Mouse (Mus musculus) stomach, embryonic 14.5 days (tissue): ENCODE results near the gene Nup54. TPM values are rescaled to one million over a fixed set of nuclear protein-coding genes. Genes with fewer than 3 reads are reported as not detected.

Source experiments
- ATAC-seq: fragments of 200-750 bp; cut with Nextera tagmentation; 2 replicates; pipeline ENCODE4 v1.8.0; 2017; ENCODE audit warnings: low read depth, moderate TSS enrichment; ENCODE audit not compliant: insufficient number of reproducible peaks, insufficient read depth, low FRiP score
- H3K27ac ChIP-seq: fragments of 300-500 bp; sonication (generic); 2 replicates; pipeline ENCODE4 v1.5.1; 2014; ENCODE audit warnings: mild to moderate bottlenecking, low read length, moderate library complexity, mixed read lengths
- H3K27me3 ChIP-seq: fragments of 300-500 bp; sonication (generic); 2 replicates; pipeline ENCODE4 v1.6.1; 2014; ENCODE audit warnings: low read length, control low read depth, mixed read lengths; ENCODE audit not compliant: control insufficient read depth, insufficient read depth
- H3K36me3 ChIP-seq: fragments of 300-500 bp; sonication (generic); 2 replicates; pipeline ENCODE4 v1.6.1; 2014; ENCODE audit warnings: mild to moderate bottlenecking, control low read depth, low read length, moderate library complexity, mixed read lengths; ENCODE audit not compliant: control insufficient read depth, insufficient read depth
- H3K4me1 ChIP-seq: fragments of 300-500 bp; sonication (generic); 2 replicates; pipeline ENCODE4 v1.6.1; 2014; ENCODE audit warnings: low read length, control low read depth, mixed read lengths; ENCODE audit not compliant: control insufficient read depth, insufficient read depth
- H3K4me2 ChIP-seq: fragments of 300-500 bp; sonication (generic); replicated peaks from 2 replicates; pipeline ENCODE4 v1.6.1; 2014; ENCODE audit warnings: low read depth, low read length, control low read depth
- H3K4me3 ChIP-seq: fragments of 300-500 bp; sonication (generic); 2 replicates; pipeline ENCODE4 v1.5.1; 2014; ENCODE audit warnings: low read depth, low read length, control low read depth
- H3K9ac ChIP-seq: fragments of 300-500 bp; sonication (generic); replicated peaks from 2 replicates; pipeline ENCODE4 v1.6.1; 2014; ENCODE audit warnings: low read depth, mild to moderate bottlenecking, control low read depth, low read length, moderate library complexity, mixed read lengths
- H3K9me3 ChIP-seq: fragments of 300-500 bp; sonication (generic); 2 replicates; pipeline ENCODE4 v1.6.1; 2016; ENCODE audit warnings: low read depth, low read length, control low read depth; ENCODE audit not compliant: control insufficient read depth
- WGBS: fragments of 180-500 bp; shearing (Covaris S2); extraction: QIAGEN DNeasy Blood & Tissue Kit; methylation state at CpG from one replicate; pipeline ENCODE4 v1.1.7; 2014; 5-methylcytosine and 5-hydroxymethylcytosine counted together
- polyA plus RNA-seq: library from polyadenylated mRNA; unstranded; fragments of >200 nt; fragmentation: Nextera tagmentation; extraction: Ambion mirVana; gene quantifications from 2 replicates; pipeline ENCODE4 v1.2.1, GENCODE M21; 2014

Gene Nup54
- 53.5 and 55.2 TPM in 2 replicates for polyA plus RNA-seq

DNA sequence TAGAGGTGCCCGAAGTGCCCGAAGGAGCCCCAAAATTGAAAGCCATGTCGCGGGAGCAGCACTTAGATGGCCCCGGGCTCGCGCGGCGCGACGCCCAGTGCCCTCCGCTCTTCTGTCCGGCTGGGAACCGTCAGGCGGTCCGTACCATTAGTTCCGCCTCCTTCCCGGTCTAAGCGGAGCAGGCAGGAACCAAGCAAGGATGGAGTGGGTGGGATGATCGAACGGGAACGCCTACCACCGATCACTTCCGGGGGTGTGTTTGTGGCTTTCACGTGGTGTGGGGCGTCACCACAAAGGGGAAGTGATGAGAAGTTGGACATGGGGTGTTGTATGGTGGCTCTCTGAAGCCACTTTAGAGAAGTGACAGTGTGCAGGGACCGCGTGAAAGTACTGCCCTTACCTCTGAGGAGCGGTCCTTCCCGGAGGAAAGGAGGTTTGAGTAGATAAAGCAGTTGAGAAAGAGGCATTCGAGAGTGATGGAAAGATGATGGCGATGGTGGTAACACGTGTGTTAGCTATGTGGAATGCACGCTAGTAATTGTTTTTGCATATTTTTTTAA is at the start of gene Nup54:
Gene Nup54, minus strand, starts transcription at position 195 of the 560 bp plus-strand sequence.
- no peaks in the 10 kb centered on the region for H3K36me3 ChIP-seq
- H3K9ac ChIP-seq, result peak within 1 kb of the TSS; percentile 84
- peak within 1 kb of the TSS; percentile 91 for H3K4me3 ChIP-seq
- under 1% methylated on average over 34 of the region's 34 CpGs for WGBS
- ATAC-seq, result peak; percentile 99
- H3K4me1 ChIP-seq, result peaks cover 4% of the 10 kb centered on the region; the same call in 1 of the 2 replicates
- peak within 1 kb of the TSS; percentile 73 for H3K4me2 ChIP-seq
- no peaks in the 10 kb centered on the region for H3K9me3 ChIP-seq
- no peaks in the 10 kb centered on the region for H3K27me3 ChIP-seq
- H3K27ac ChIP-seq, result peak within 1 kb of the TSS; percentile 24; the same call in 1 of the 2 replicates

DNA sequence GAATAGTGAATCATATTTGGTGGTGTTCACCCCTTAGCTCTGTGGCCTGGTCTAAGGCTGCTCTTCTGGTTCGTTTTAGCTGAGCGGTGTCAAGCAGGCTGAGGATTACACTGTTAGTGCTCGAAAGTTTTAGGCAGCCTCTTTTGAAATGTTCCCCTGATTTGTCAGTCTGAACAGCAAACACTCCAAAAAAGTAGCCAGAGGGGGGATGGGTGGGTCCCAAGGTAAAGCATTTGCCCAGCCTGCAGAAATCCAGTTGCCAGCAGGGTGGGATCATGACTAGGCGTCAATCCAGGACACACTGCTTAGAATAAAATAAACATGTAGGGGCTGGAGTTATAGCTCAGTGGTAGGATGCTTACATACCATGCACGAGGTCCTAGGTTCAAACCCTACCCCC is 37.8 kb upstream of the Nup54 start:
- Histone ChIP-seq H3K27me3 (no peaks in the 10 kb centered on the region), H3K4me1 (peaks cover 4% of the 10 kb centered on the region; the same call in 1 of the 2 replicates), H3K27ac (no peak overlapping the region), H3K9me3 (no peaks in the 10 kb centered on the region), H3K4me2 (no peak overlapping the region), H3K4me3 (no peak overlapping the region), H3K9ac (no peak overlapping the region), H3K36me3 (no peaks in the 10 kb centered on the region)
- ATAC-seq, result no peak
- 34% methylated on average over 5 of the region's 5 CpGs for WGBS

DNA sequence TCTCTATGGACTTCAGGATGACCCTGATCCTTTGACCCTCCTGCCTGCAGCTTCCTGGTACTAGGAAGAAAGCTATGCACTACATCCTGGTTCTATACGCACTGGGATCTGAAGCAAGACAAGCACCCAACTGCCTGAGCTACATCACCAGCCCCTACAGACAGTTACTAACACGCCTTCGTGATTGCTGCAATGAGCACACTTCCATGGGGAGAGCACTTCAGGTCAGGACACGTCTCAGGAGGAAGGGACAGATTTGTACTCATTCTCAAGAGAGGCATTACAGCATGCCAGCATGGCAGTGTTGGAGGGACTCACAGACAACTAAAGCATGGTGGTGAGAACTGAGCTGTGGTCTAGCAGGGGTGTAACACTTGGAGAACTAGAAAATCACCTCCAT is 36.5 kb upstream of the Nup54 start:
- H3K9me3 ChIP-seq, result no peaks in the 10 kb centered on the region
- H3K36me3 ChIP-seq, result no peaks in the 10 kb centered on the region
- no peaks in the 10 kb centered on the region for H3K27me3 ChIP-seq
- WGBS, result 84% methylated on average over 4 of the region's 4 CpGs
- H3K4me2 ChIP-seq, result no peak overlapping the region
- H3K4me1 ChIP-seq, result peaks cover 11% of the 10 kb centered on the region; the same call in 1 of the 2 replicates
- ATAC-seq, result no peak
- no peak overlapping the region for H3K27ac ChIP-seq
- no peak overlapping the region for H3K9ac ChIP-seq
- no peak overlapping the region for H3K4me3 ChIP-seq

DNA sequence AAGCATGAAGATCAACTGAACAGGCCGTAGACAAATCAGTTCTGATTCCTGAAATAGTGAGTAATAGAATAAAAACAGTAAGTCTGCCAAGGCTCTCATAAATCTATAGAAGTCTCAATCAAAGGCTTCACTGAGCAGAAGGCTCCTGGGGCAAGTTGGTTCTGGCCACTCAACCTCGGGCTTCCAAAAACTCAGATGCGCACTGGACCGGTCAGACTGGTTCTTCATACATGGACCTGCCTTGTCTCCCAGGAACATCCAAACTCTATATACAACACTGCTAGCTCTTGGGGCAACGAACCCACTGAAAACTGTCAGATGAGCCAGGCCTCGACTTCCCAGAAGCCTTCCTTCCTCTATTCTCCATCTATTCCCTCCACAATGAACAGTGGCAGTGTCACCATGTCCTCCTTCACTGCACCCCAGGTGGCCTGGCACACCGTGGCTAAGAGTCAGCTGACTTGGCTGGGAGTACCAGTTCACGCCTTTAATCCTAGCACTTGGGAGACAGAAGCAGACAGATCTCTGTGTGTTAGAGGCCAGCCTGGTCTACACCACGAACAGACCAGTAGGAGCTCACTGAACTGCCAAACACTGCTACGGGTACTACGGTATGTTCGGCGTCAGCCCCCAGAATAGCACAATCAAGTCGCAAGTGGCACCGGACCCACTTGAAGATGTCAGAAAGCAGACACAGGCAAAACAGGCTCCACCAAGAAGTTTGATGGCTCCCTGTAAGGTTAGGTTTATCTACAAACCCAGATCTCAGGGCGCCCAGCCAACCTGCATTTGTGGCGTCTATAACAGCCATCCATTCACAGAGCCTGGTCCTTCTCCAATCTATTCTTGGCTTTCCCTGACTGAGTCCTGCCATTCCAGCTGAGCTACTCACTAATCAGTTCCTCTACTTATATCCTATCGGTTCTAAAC is 34.4 kb upstream of the Nup54 start:
- peaks cover 11% of the 10 kb centered on the region; the same call in 1 of the 2 replicates for H3K4me1 ChIP-seq
- H3K4me3 ChIP-seq, result no peak overlapping the region
- no peaks in the 10 kb centered on the region for H3K27me3 ChIP-seq
- H3K9ac ChIP-seq, result no peak overlapping the region
- no peak for ATAC-seq
- H3K9me3 ChIP-seq, result no peaks in the 10 kb centered on the region
- H3K36me3 ChIP-seq, result no peaks in the 10 kb centered on the region
- H3K4me2 ChIP-seq, result no peak overlapping the region
- WGBS, result 88% methylated on average over 18 of the region's 18 CpGs
- H3K27ac ChIP-seq, result no peak overlapping the region

DNA sequence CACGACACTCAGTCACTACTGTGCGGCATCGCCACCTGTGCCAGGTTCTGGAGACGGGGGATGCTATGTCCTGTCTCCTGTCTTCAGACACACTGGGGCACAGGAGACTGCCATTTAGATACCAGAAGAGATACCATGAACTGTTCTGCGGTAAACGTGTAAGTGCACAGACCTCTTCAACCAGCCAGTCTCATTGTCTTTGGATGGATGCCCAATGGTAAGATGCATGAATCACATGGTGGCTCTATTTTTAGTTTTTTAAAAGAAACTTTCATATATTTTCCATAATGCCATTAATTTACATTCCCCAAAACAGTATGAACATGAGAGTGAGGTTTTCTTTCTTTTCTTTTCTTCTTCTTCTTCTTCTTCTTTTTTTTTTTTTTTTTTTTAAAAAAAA is 33.2 kb upstream of the Nup54 start:
- Histone ChIP-seq H3K36me3 (no peaks in the 10 kb centered on the region), H3K27me3 (no peaks in the 10 kb centered on the region), H3K9me3 (no peaks in the 10 kb centered on the region), H3K9ac (no peak overlapping the region), H3K4me2 (no peak overlapping the region), H3K4me3 (no peak overlapping the region), H3K4me1 (peaks cover 11% of the 10 kb centered on the region; the same call in 1 of the 2 replicates), H3K27ac (no peak overlapping the region)
- no peak for ATAC-seq
- 83% methylated on average over 6 of the region's 6 CpGs for WGBS

DNA sequence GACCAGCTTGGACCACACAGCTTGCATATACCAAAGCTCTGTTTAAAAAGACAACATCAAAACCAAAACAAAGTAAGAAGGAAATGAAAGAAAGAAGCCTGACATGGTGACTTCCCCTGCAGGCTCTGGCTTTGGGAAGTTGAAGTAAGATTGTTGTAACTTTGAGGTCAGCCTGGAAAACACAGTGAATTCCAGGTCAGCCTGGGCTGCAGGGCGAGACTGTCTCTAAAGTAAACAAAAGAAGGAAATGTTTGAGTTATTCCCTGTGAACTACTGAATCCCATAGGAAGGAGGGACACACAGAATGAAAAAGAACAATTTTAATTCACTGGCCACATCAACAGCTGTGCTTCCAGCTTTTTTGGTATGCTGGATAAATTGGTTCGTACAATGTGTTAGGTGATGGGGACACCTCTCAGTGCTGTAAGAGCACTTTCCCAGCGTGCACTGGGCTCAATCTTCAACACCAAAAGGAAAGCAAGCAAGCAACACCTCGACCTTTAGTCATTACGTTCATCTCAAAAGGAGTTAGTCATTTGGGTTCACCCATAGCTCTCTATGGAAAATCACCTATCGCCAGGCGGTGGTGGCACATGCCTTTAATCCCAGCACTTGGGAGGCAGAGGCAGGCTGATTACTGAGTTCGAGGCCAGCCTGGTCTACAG is 32.2 kb upstream of the Nup54 start:
- WGBS, result 58% methylated on average over 8 of the region's 8 CpGs
- peak overlapping the region; percentile 6; the same call in 1 of the 2 replicates for H3K27ac ChIP-seq
- H3K36me3 ChIP-seq, result no peaks in the 10 kb centered on the region

DNA sequence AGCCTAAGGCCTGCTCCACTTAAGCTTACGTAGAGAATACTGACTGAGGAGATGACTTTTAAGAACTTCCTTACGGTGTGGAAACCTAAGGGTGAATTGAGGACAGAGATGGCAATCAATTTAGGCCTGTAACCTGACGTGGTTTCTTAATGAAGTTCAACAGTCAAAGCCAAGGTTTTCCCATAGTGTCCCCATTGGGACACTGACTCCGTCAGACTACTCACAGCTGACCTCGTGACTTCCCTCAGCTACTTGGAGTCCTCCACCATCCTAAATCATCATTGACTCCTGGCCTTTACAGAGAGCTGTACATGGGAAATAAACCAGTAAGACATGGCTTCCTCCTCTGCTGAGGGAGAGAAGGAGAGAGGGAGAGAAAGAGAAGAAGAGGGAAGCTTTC is 30.5 kb upstream of the Nup54 start:
- no peak overlapping the region for H3K27ac ChIP-seq
- no peaks in the 10 kb centered on the region for H3K9me3 ChIP-seq
- no peaks in the 10 kb centered on the region for H3K27me3 ChIP-seq
- H3K4me3 ChIP-seq, result no peak overlapping the region
- H3K36me3 ChIP-seq, result peaks cover 2% of the 10 kb centered on the region; the same call in 1 of the 2 replicates
- H3K9ac ChIP-seq, result no peak overlapping the region
- 0 out of 2 replicates have a peak, but pooled peaks cover 8% of the 10 kb centered on the region for H3K4me1 ChIP-seq
- H3K4me2 ChIP-seq, result no peak overlapping the region
- no peak for ATAC-seq
- 81% methylated on average over 5 of the region's 5 CpGs for WGBS

More for the DNA sequence above, 32.2 kb upstream of the Nup54 start:
- Histone ChIP-seq H3K4me2 (no peak overlapping the region), H3K9ac (no peak overlapping the region), H3K27me3 (no peaks in the 10 kb centered on the region), H3K4me3 (no peak overlapping the region), H3K4me1 (0 out of 2 replicates have a peak, but pooled peaks cover 8% of the 10 kb centered on the region), H3K9me3 (no peaks in the 10 kb centered on the region)
- no peak for ATAC-seq

DNA sequence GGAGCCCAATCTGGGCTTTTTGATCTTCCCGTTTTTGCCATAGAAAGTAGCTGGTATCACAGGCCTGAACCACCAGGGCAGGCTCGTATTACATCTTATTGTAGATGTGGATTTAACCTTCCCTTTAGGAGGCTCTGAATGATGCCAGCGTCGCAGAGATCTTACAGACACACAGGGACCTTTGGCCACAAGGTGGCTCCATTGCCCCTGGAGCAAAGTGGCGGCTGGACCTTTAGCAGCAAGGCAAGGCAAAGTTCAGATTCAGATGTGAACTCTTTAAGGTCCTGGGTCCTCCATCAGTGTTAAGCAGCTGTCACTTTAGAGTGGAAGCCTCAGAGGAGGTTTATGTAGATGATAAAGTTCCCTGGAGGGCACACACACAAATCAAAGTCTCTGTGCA is 26.3 kb upstream of the Nup54 start:
- Histone ChIP-seq H3K4me2 (no peak overlapping the region), H3K4me3 (no peak overlapping the region), H3K9me3 (no peaks in the 10 kb centered on the region), H3K27ac (no peak overlapping the region), H3K4me1 (no peaks in the 10 kb centered on the region), H3K36me3 (peaks cover 9% of the 10 kb centered on the region; the same call in 1 of the 2 replicates), H3K9ac (no peak overlapping the region), H3K27me3 (no peaks in the 10 kb centered on the region)
- WGBS, result 29% methylated on average over 5 of the region's 5 CpGs
- ATAC-seq, result no peak
